Mouse (Mus musculus) spleen, adult 2 months (tissue): ENCODE data around the gene Creld1. TPM values are rescaled to one million over a fixed set of nuclear protein-coding genes. Genes with fewer than 3 reads are reported as not detected.
A peak's percentile ranks its signal among the peaks of the same experiment; 100 is the strongest.

Experiments used
- DNase-seq, 2 experiments: peaks; one replicate each; pipeline versions ENCODE4 v3.0.0 to v3.0.0-alpha.2; 2012 to 2021; ENCODE audit warnings: low spot score in 2 of 2, low read depth in 1 of 2
- H3K27ac ChIP-seq: fragments of 200-500 bp; 2 replicates; pipeline ENCODE4 v1.5.1; 2012; ENCODE audit warnings: low read length, inconsistent platforms; ENCODE audit not compliant: insufficient read depth
- H3K27me3 ChIP-seq: fragments of 200-500 bp; 2 replicates; pipeline ENCODE4 v1.6.1; 2012; ENCODE audit warnings: mild to moderate bottlenecking, moderate library complexity, low read length, inconsistent platforms; ENCODE audit not compliant: control insufficient read depth, insufficient read depth
- H3K36me3 ChIP-seq: fragments of 200-500 bp; 2 replicates; pipeline ENCODE4 v1.6.1; 2012; ENCODE audit warnings: mild to moderate bottlenecking, low read length, inconsistent platforms; ENCODE audit not compliant: control insufficient read depth, insufficient read depth
- H3K4me1 ChIP-seq: fragments of 200-500 bp; 2 replicates; pipeline ENCODE4 v1.6.1; 2011; ENCODE audit warnings: inconsistent platforms; ENCODE audit not compliant: control insufficient read depth, insufficient read depth, insufficient read length
- H3K4me3 ChIP-seq: fragments of 200-500 bp; 2 replicates; pipeline ENCODE4 v1.5.1; 2011; ENCODE audit warnings: mild to moderate bottlenecking, inconsistent platforms; ENCODE audit not compliant: insufficient read depth, insufficient read length; ENCODE audit errors: extremely low read depth
- CTCF ChIP-seq: fragments of 200-500 bp; IDR thresholded peaks from 2 replicates; pipeline ENCODE4 v1.5.1; 2011; ENCODE audit warnings: mild to moderate bottlenecking, inconsistent platforms; ENCODE audit not compliant: insufficient read depth, insufficient read length, insufficient replicate concordance; ENCODE audit errors: extremely low read depth
- POLR2A ChIP-seq: fragments of 200-500 bp; IDR thresholded peaks from 2 replicates; pipeline ENCODE4 v1.6.1; 2011; ENCODE audit warnings: low read depth, low read length, inconsistent platforms
- WGBS: fragments of 180-500 bp; shearing (Covaris S2); methylation state at CpG from one replicate; pipeline ENCODE4 v1.1.7; 2018; 5-methylcytosine and 5-hydroxymethylcytosine counted together
- polyA plus RNA-seq: library from polyadenylated mRNA; depleted of rRNA; stranded (reverse); fragments of >200 nt; gene quantifications from 2 replicates; pipeline ENCODE4 v1.2.3, GENCODE M21; 2012; rRNA removed

Creld1 gene
- polyA plus RNA-seq, 1 experiment = 8.4 TPM

DNA sequence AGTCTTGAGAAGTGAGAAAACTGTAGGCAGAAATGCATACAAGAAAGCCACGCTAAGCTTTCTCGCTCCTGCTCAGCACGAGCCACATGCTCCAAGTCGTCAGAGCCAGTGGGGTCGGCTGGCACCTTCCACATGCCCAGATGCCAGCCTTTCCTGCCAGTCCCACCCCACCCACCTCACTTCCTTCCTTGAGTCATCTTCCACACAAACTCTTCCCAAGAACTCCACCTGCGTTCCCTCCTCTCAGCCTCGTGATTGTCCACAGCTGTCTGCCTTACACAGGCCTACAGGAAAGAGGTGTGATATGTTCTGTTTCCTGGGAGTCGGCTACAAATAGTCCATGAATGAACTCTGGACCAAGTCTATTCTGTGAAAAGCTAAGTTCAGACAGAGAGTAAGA, 40.3 kb downstream of the Creld1 start:
- DNase-seq = no peak
- TF ChIP-seq CTCF (no peak), POLR2A (no peak)
- no peak overlapping the region for H3K4me3 ChIP-seq
- 59% methylated on average over 8 of the region's 8 CpGs for WGBS
- H3K27me3 ChIP-seq = no peaks in the 10 kb centered on the region
- no peaks in the 10 kb centered on the region for H3K4me1 ChIP-seq
- H3K36me3 ChIP-seq = peaks cover 30% of the 10 kb centered on the region
- no peak overlapping the region for H3K27ac ChIP-seq

DNA sequence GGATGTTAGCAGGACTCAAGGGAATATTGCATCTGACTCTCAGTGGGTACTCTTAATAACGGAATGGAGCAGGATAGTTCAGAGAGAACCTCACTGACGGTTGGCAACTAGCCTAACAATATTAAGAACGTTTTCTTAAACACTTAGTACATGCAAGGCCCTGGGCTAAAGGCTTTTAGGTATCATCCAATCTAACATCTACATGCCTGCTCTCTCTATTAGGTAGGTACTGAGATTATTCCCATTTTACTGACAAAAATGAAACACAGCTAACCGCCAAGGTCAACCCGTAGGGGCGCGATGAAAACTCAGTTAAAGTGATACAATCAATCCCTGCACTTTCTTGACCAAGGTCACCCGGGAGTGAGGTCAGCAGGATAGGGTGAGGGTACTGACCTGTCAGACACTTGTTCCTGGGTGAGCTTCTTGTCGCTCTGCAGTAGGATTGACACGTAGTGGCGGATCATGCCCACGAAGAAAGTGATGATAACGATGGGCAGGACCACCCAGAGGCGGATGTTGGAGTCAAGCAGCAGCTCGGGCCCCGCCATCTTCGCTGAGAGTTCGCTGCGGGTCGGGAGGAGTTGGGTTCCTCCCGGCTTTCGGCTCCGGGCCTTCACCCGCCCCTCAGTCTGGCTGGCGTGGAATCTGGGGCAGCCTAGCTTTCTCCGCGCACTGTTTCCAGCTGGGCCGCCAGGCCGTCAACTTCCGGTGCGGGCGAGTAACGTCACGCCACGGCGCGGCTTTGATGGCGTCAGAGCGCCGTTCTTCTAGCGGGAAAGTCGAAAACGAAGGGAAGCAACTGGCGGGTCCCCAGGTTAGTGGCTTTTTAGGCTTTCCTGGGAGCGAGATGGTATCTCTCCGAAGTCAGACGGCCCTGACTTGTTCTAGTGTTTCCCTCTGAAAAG, 48.1 kb downstream of the Creld1 start, which contains the start of the genes Emc3 and Fancd2:
Gene Emc3, minus strand, starts transcription at position 721 of the 908 bp plus-strand sequence.
Gene Fancd2, plus strand, starts transcription at position 751 of the 908 bp plus-strand sequence.
- Histone ChIP-seq H3K36me3 (no peaks in the 10 kb centered on the region), H3K27me3 (no peaks in the 10 kb centered on the region), H3K27ac (peak within 1 kb of the TSS; percentile 77), H3K4me1 (peaks cover 7% of the 10 kb centered on the region), H3K4me3 (peak within 1 kb of the TSS; percentile 99)
- under 1% methylated on average over 47 of the region's 47 CpGs for WGBS
- TF ChIP-seq POLR2A = peak; percentile 50
- TF ChIP-seq CTCF = no peak
- DNase-seq = peak; percentile 64 to 84

DNA sequence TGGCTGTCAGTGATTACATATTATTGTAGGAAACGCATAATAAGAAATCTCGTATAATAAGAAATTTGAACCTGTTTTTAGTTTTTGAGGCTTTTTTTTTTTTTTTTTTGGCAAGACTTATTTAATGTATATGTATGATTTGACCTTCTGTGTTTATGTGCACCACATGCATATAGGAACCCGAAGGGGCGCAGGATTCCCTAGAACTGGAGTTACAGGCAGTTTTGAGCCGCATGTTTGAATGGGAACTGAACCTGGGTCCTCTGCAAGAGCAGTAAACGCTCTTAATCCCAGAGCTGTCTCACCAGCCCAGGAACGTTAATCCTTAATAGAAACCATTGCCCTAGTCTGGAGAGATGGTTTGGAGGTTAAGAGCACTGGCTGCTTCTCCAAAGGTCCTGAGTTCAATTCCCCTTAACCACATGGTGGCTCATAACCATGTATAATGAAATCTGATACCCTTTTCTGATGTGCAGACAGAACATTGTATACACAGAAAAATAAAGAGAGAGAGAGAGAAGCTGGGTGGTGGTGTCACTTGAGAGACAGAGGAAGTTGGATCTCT, 48.8 kb downstream of the Creld1 start:
- no peak for TF ChIP-seq CTCF
- TF ChIP-seq POLR2A = no peak
- 0 out of 2 replicates have a peak overlapping the region, but pooled peaks have one; percentile 77 for H3K27ac ChIP-seq
- WGBS = 5% methylated on average over 7 of the region's 7 CpGs
- no peak for DNase-seq
- peak overlapping the region; percentile 99 for H3K4me3 ChIP-seq
- H3K36me3 ChIP-seq = no peaks in the 10 kb centered on the region
- no peaks in the 10 kb centered on the region for H3K27me3 ChIP-seq
- H3K4me1 ChIP-seq = peaks cover 7% of the 10 kb centered on the region

DNA sequence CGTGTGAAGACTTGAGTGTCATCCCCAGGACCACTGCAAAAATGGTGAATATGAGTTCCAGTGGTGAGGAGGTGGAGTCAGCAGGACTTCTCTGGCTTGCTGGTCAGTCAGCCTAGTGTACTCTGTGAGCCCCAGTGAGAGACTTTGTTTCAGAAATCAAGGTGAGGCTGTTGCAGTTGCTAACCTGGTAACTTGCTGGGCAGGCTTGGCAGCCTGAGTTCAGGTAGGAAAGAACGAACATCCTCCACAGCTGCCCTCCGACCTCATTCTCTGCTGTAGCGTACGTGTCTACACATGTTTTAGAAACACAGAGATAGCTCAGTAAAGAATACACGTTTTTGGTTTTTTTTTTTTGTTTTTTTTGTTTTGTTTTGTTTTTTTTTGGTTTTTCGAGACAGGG, 51.8 kb downstream of the Creld1 start:
- Histone ChIP-seq H3K36me3 (no peaks in the 10 kb centered on the region), H3K4me1 (peaks cover 4% of the 10 kb centered on the region), H3K27me3 (no peaks in the 10 kb centered on the region), H3K4me3 (no peak overlapping the region), H3K27ac (no peak overlapping the region)
- TF ChIP-seq POLR2A (no peak), CTCF (no peak)
- no peak for DNase-seq
- WGBS = 90% methylated on average over 7 of the region's 7 CpGs

DNA sequence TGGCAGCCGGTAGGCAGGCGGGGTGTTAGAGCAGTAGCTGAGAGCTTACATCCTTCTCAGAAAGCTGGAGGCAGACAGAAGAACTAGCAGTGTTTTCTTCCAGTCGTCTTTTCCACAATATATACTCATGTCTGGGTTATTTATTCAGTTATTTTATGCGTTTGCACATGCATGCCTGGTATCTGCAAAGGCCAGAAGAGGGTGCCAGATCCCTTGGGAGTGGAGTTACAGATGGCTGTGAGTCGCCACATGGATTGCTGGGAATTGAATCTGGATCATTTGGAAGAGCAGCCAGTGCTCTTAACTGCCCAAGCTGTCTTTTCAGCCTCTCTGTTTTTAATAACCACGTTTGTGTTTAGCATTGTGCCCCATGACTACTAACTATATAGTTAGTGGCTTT, 58.5 kb downstream of the Creld1 start:
- WGBS = 94% methylated on average over 6 of the region's 6 CpGs
- H3K36me3 ChIP-seq = no peaks in the 10 kb centered on the region
- DNase-seq = no peak
- H3K4me3 ChIP-seq = no peak overlapping the region
- TF ChIP-seq POLR2A (no peak), CTCF (no peak)
- H3K4me1 ChIP-seq = no peaks in the 10 kb centered on the region
- H3K27me3 ChIP-seq = no peaks in the 10 kb centered on the region
- H3K27ac ChIP-seq = no peak overlapping the region

Other genes starting within 250 kb of the Creld1 start
- 47.4 and 64.4 TPM in 2 replicates for gene Mtmr14, start 245.5 kb upstream of the Creld1 start, polyA plus RNA-seq
- 0.13 and 0.23 TPM in 2 replicates for gene Cpne9, start 201.0 kb upstream of the Creld1 start, polyA plus RNA-seq
- 24.2 and 26.3 TPM in 2 replicates for gene Brpf1, start 176.2 kb upstream of the Creld1 start, polyA plus RNA-seq
- gene Ogg1, start 156.3 kb upstream of the Creld1 start, polyA plus RNA-seq = 13.0 and 14.8 TPM in 2 replicates
- gene Camk1, start 139.3 kb upstream of the Creld1 start, polyA plus RNA-seq = 21.0 and 22.6 TPM in 2 replicates
- gene Tada3, start 105.4 kb upstream of the Creld1 start, polyA plus RNA-seq = 17.1 and 22.1 TPM in 2 replicates
- 87.2 and 94.8 TPM in 2 replicates for gene Arpc4, start 105.2 kb upstream of the Creld1 start, polyA plus RNA-seq
- gene Ttll3, start 94.0 kb upstream of the Creld1 start, polyA plus RNA-seq = 20.9 and 21.2 TPM in 2 replicates
- 29.2 and 53.2 TPM in 2 replicates for gene Rpusd3, start 64.0 kb upstream of the Creld1 start, polyA plus RNA-seq
- 4.7 and 7.8 TPM in 2 replicates for gene Cidec, start 47.5 kb upstream of the Creld1 start, polyA plus RNA-seq
- gene Jagn1, start 40.7 kb upstream of the Creld1 start, polyA plus RNA-seq = 32.2 and 33.6 TPM in 2 replicates
- 0.61 and 1.3 TPM in 2 replicates for gene Il17re, start 24.8 kb upstream of the Creld1 start, polyA plus RNA-seq
- 10.9 and 12.4 TPM in 2 replicates for gene Il17rc, start 11.9 kb upstream of the Creld1 start, polyA plus RNA-seq
- gene Prrt3, start 18.6 kb downstream of the Creld1 start, polyA plus RNA-seq = 0.04 TPM in 2 replicates
- gene Emc3, start 48.4 kb downstream of the Creld1 start, polyA plus RNA-seq = 18.2 and 20.0 TPM in 2 replicates
- gene Fancd2, start 48.4 kb downstream of the Creld1 start, polyA plus RNA-seq = 2.3 and 2.8 TPM in 2 replicates
- not detected in 2 replicates for gene Fancd2os, start 117.4 kb downstream of the Creld1 start, polyA plus RNA-seq
- gene Brk1, start 121.5 kb downstream of the Creld1 start, polyA plus RNA-seq = 97.5 and 107 TPM in 2 replicates
- 18.7 and 19.3 TPM in 2 replicates for gene Vhl, start 140.7 kb downstream of the Creld1 start, polyA plus RNA-seq
- 42.4 and 56.2 TPM in 2 replicates for gene Irak2, start 155.2 kb downstream of the Creld1 start, polyA plus RNA-seq
- 24.3 and 27.4 TPM in 2 replicates for gene Tatdn2, start 213.8 kb downstream of the Creld1 start, polyA plus RNA-seq
- gene Ghrl, start 236.6 kb downstream of the Creld1 start, polyA plus RNA-seq = 0.54 TPM in 1 of 2 replicates, not detected in the other